Mouse (Mus musculus) CH12.LX (cell line): ENCODE data around the gene Extl2. TPM values are rescaled to one million over a fixed set of nuclear protein-coding genes. Genes with fewer than 3 reads are reported as not detected.

ENCODE experiments used
- DNase-seq: peaks from one replicate; pipeline ENCODE4 v3.0.0-alpha.2; 2013; ENCODE audit errors: extremely low read depth
- H3K27ac ChIP-seq: 2 replicates; pipeline ENCODE4 v1.5.1; 2012; ENCODE audit warnings: low read depth, mild to moderate bottlenecking, control low read depth, moderate library complexity; ENCODE audit not compliant: insufficient read depth
- H3K27me3 ChIP-seq: replicated peaks from 2 replicates; pipeline ENCODE3; 2012; ENCODE audit warnings: inconsistent platforms
- H3K36me3 ChIP-seq, 2 experiments: replicated peaks in 1 of 2; 2 replicates each; pipeline versions ENCODE3 to v1.6.1; 2012; ENCODE audit warnings: inconsistent platforms in 1 of 2, low read length in 1 of 2, mild to moderate bottlenecking in 1 of 2, mixed read lengths in 1 of 2, moderate library complexity in 1 of 2; ENCODE audit not compliant: control insufficient read depth in 1 of 2, insufficient read depth in 1 of 2
- H3K4me1 ChIP-seq, 2 experiments: 2 replicates each; pipeline ENCODE4 v1.6.1; 2012; ENCODE audit warnings: inconsistent platforms in 1 of 2, moderate library complexity in 1 of 2; ENCODE audit not compliant: insufficient read depth in 2 of 2, control insufficient read depth in 1 of 2
- H3K4me2 ChIP-seq: 2 replicates; pipeline ENCODE4 v1.6.1; 2012; ENCODE audit warnings: low read depth, mild to moderate bottlenecking, control low read depth; ENCODE audit not compliant: poor library complexity, insufficient read depth, severe bottlenecking
- H3K4me3 ChIP-seq, 3 experiments: fragments of 150-350 bp in 1 of 3; sonication (generic) in 1 of 3; replicated peaks in 1 of 3; 2 replicates each; pipeline versions ENCODE3 to v1.5.1; 2011 to 2012; ENCODE audit warnings: low read depth in 2 of 3, low read length in 2 of 3, mild to moderate bottlenecking in 2 of 3, moderate library complexity in 2 of 3, control low read depth in 1 of 3, improper control_type of control experiment in 1 of 3, inconsistent platforms in 1 of 3, mixed read lengths in 1 of 3; ENCODE audit not compliant: poor library complexity in 1 of 3
- H3K79me2 ChIP-seq: replicated peaks from 2 replicates; pipeline ENCODE4 v1.6.1; 2012; ENCODE audit warnings: mild to moderate bottlenecking, moderate library complexity; ENCODE audit not compliant: control insufficient read depth, poor library complexity, insufficient read depth, severe bottlenecking; ENCODE audit errors: extremely low read depth
- H3K9ac ChIP-seq: 2 replicates; pipeline ENCODE4 v1.6.1; 2012; ENCODE audit warnings: low read depth, mild to moderate bottlenecking, control low read depth, moderate library complexity; ENCODE audit not compliant: insufficient read depth
- H3K9me3 ChIP-seq: replicated peaks from 2 replicates; pipeline ENCODE3; 2012; ENCODE audit warnings: low read length, inconsistent platforms, mixed read lengths
- BHLHE40 ChIP-seq: IDR thresholded peaks from 2 replicates; pipeline ENCODE4 v1.6.1; 2011; ENCODE audit warnings: mild to moderate bottlenecking, low read depth, low read length, improper control_type of control experiment
- CHD1 ChIP-seq: IDR thresholded peaks from 2 replicates; pipeline ENCODE4 v1.6.1; 2012; ENCODE audit warnings: low read depth, low read length, improper control_type of control experiment, inconsistent platforms
- CTCF ChIP-seq, 2 experiments: IDR thresholded peaks in 1 of 2; conservative IDR thresholded peaks in 1 of 2; 2 replicates each; pipeline ENCODE4 v1.5.1; 2011 to 2012; ENCODE audit warnings: low read depth in 2 of 2, low read length in 2 of 2, improper control_type of control experiment in 1 of 2, inconsistent platforms in 1 of 2, mild to moderate bottlenecking in 1 of 2, moderate library complexity in 1 of 2
- E2F4 ChIP-seq: IDR thresholded peaks from 2 replicates; pipeline ENCODE4 v1.6.1; 2011; ENCODE audit warnings: low read depth, low read length, improper control_type of control experiment; ENCODE audit not compliant: insufficient replicate concordance
- EP300 ChIP-seq: IDR thresholded peaks from 2 replicates; pipeline ENCODE4 v1.6.1; 2011; ENCODE audit warnings: low read length, improper control_type of control experiment
- HCFC1 ChIP-seq: IDR thresholded peaks from 2 replicates; pipeline ENCODE4 v1.6.1; 2012; ENCODE audit warnings: low read depth, mild to moderate bottlenecking, inconsistent platforms, low read length, improper control_type of control experiment
- JUN ChIP-seq: IDR thresholded peaks from 2 replicates; pipeline ENCODE4 v1.6.1; 2011; ENCODE audit warnings: low read depth, mild to moderate bottlenecking, low read length, improper control_type of control experiment, moderate library complexity; ENCODE audit not compliant: insufficient read depth
- MAFK ChIP-seq: IDR thresholded peaks from 2 replicates; pipeline ENCODE4 v1.6.1; 2011; ENCODE audit warnings: low read length, improper control_type of control experiment; ENCODE audit not compliant: insufficient replicate concordance
- MXI1 ChIP-seq: IDR thresholded peaks from 2 replicates; pipeline ENCODE4 v1.6.1; 2011; ENCODE audit warnings: mild to moderate bottlenecking, low read depth, low read length, improper control_type of control experiment
- MYC ChIP-seq: IDR thresholded peaks from 2 replicates; pipeline ENCODE4 v1.6.1; 2011; ENCODE audit warnings: low read depth, mild to moderate bottlenecking, improper control_type of control experiment, low read length
- POLR2A ChIP-seq: IDR thresholded peaks from 2 replicates; pipeline ENCODE4 v1.6.1; 2011; ENCODE audit warnings: low read depth, mild to moderate bottlenecking, improper control_type of control experiment, low read length
- POLR2AphosphoS2 ChIP-seq: IDR thresholded peaks from 2 replicates; pipeline ENCODE4 v1.6.1; 2011; ENCODE audit warnings: low read depth, low read length, improper control_type of control experiment
- RAD21 ChIP-seq: IDR thresholded peaks from 2 replicates; pipeline ENCODE4 v1.6.1; 2011; ENCODE audit warnings: low read depth, mild to moderate bottlenecking, low read length, improper control_type of control experiment, moderate library complexity
- RCOR1 ChIP-seq: conservative IDR thresholded peaks from 2 replicates; pipeline ENCODE4 v1.6.1; 2012; ENCODE audit warnings: low read depth, mild to moderate bottlenecking, inconsistent platforms, low read length, improper control_type of control experiment
- SIN3A ChIP-seq: IDR thresholded peaks from 2 replicates; pipeline ENCODE4 v1.6.1; 2012; ENCODE audit warnings: low read length, improper control_type of control experiment, inconsistent platforms
- USF1 ChIP-seq: IDR thresholded peaks from 2 replicates; pipeline ENCODE4 v1.6.1; 2014; ENCODE audit warnings: low read depth, mild to moderate bottlenecking, inconsistent platforms, low read length, improper control_type of control experiment
- USF2 ChIP-seq: conservative IDR thresholded peaks from 2 replicates; pipeline ENCODE4 v1.6.1; 2011; ENCODE audit warnings: low read depth, low read length, improper control_type of control experiment
- ZMIZ1 ChIP-seq: IDR thresholded peaks from 2 replicates; pipeline ENCODE4 v1.6.1; 2012; ENCODE audit warnings: low read depth, mild to moderate bottlenecking, inconsistent platforms, low read length, improper control_type of control experiment
- ZNF384 ChIP-seq: IDR thresholded peaks from 2 replicates; pipeline ENCODE4 v1.6.1; 2012; ENCODE audit warnings: low read depth, low read length, improper control_type of control experiment, inconsistent platforms
- dilution Hi-C: fragments of 300-500 bp; cut with MboI; formaldehyde crosslinking; loops from 2 replicates; pipeline ENCODE4 v1.14.3; 2020; ENCODE audit warnings: low sequenced_read_pairs; ENCODE audit not compliant: extremely low pct_unique_long_range_greater_than_20kb, extremely low pct_ligation_motif_present
- in situ Hi-C: fragments of 300-500 bp; cut with MboI; formaldehyde crosslinking; loops from 3 replicates; pipeline ENCODE4 v1.14.3; 2019; ENCODE audit warnings: low sequenced_read_pairs, low pct_ligation_motif_present, low pct_unique_long_range_greater_than_20kb, mixed read lengths
- polyA plus RNA-seq: library from polyadenylated mRNA; unstranded; fragments of >175 nt; gene quantifications from 2 replicates; pipeline ENCODE4 v1.2.1, GENCODE M21; 2012; ENCODE audit warnings: low read depth; ENCODE audit not compliant: insufficient read length
- total RNA-seq, 2 experiments: library from RNA; depleted of rRNA; stranded (reverse); fragments of 300-350 nt in 1 of 2; fragments of >200 nt in 1 of 2; gene quantifications; 2 replicates each; pipeline ENCODE4 v1.2.3; 2012 to 2014

The Extl2 gene
- total and polyA plus RNA-seq, 3 experiments, result 8.1 to 12.0 (median 11.2) TPM

GRCm38 (mm10) chr3:116062141-116062540 is 54.9 kb downstream of the Extl2 start:
- H3K36me3 ChIP-seq, result no peaks in the 10 kb centered on the region
- no peaks in the 10 kb centered on the region for H3K9me3 ChIP-seq
- no peak overlapping the region for H3K4me3 ChIP-seq
- dilution Hi-C loops, result no loop called here
- H3K9ac ChIP-seq, result no peak overlapping the region
- H3K4me1 ChIP-seq, result peaks cover 0 to 3% of the 10 kb centered on the region in 2 experiments; a peak in 1 of 4 replicates
- no peak overlapping the region for H3K4me2 ChIP-seq
- no peak overlapping the region for H3K27ac ChIP-seq
- in situ Hi-C loops, result loop anchor here (25.0 kb wide), 1 partner anchor 150 kb away; no protein-coding TSS in a partner anchor
- no peak for TF ChIP-seq SIN3A
- no peak for TF ChIP-seq MXI1
- no peak for TF ChIP-seq MAFK
- no peak for TF ChIP-seq BHLHE40
- no peak for TF ChIP-seq EP300
- no peak for TF ChIP-seq POLR2A
- no peak for TF ChIP-seq USF2
- no peak for TF ChIP-seq RCOR1
- no peak for TF ChIP-seq RAD21
- TF ChIP-seq MYC, result no peak
- TF ChIP-seq CHD1, result no peak
- TF ChIP-seq E2F4, result no peak
- TF ChIP-seq POLR2AphosphoS2, result no peak
- no peak for TF ChIP-seq CTCF (conservative IDR thresholded peaks at IDR 0.05 in 1 of 2, IDR thresholded peaks at IDR 0.05 in 1 of 2; ENCODE audit: low read depth in 2 of 2, low read length in 2 of 2)
- no peak for TF ChIP-seq HCFC1
- H3K79me2 ChIP-seq, result no peaks in the 10 kb centered on the region
- no peaks in the 10 kb centered on the region for H3K27me3 ChIP-seq
- DNase-seq, result no peak

GRCm38 (mm10) chr3:116072584-116072983 is 65.3 kb downstream of the Extl2 start:
- in situ Hi-C loops, result loop anchor here (25.0 kb wide), 1 partner anchor 140 kb away; no protein-coding TSS in a partner anchor
- no peak overlapping the region for H3K27ac ChIP-seq
- no peaks in the 10 kb centered on the region for H3K9me3 ChIP-seq

DNA sequence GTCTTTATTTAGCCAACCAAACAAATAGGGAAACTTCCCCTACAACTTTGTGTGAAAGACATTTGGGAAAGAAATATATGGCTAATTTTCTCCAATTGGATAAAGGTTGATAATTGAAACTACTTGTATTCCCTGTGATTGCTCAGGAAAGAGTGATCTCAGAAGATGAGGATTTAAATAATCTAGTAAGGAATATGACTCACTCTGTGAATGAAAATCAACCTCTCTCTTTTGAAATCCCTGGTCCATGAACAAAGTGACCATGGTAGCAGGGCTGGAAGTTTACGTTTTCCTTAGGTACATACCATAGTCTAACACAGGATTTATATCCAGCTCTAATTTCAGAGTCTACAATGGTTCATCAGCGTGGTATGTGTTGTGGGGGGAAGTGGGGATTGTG is 69.5 kb downstream of the Extl2 start:
- no peaks in the 10 kb centered on the region for H3K36me3 ChIP-seq
- no peak for DNase-seq
- no peaks in the 10 kb centered on the region for H3K9me3 ChIP-seq
- H3K4me3 ChIP-seq, result no peak overlapping the region
- no peak overlapping the region for H3K27ac ChIP-seq
- H3K9ac ChIP-seq, result no peak overlapping the region
- in situ Hi-C loops, result no loop called here
- TF ChIP-seq E2F4, result no peak
- TF ChIP-seq USF1, result no peak
- no peak for TF ChIP-seq BHLHE40
- TF ChIP-seq SIN3A, result no peak
- TF ChIP-seq EP300, result no peak
- no peak for TF ChIP-seq ZMIZ1
- no peak for TF ChIP-seq POLR2A
- TF ChIP-seq ZNF384, result no peak
- H3K4me2 ChIP-seq, result no peak overlapping the region
- H3K27me3 ChIP-seq, result no peaks in the 10 kb centered on the region
- no peaks in the 10 kb centered on the region; a peak in 1 of 4 replicates for H3K4me1 ChIP-seq
- dilution Hi-C loops, result no loop called here
- H3K79me2 ChIP-seq, result no peaks in the 10 kb centered on the region

More at GRCm38 (mm10) chr3:116072584-116072983, 65.3 kb downstream of the Extl2 start:
- Histone ChIP-seq H3K9ac (no peak overlapping the region), H3K27me3 (no peaks in the 10 kb centered on the region), H3K79me2 (no peaks in the 10 kb centered on the region), H3K4me1 (no peaks in the 10 kb centered on the region), H3K4me2 (no peak overlapping the region), H3K4me3 (no peak overlapping the region), H3K36me3 (no peaks in the 10 kb centered on the region)
- dilution Hi-C loops, result no loop called here
- TF ChIP-seq JUN, result no peak
- no peak for DNase-seq
